Mouse (Mus musculus) testis, adult 2 months (tissue): ENCODE results near the gene Dst.

Source experiments
- CTCF ChIP-seq: fragments of 200-500 bp; IDR thresholded peaks from 2 replicates; pipeline ENCODE4 v1.5.1; 2012; ENCODE audit warnings: low read depth, mild to moderate bottlenecking, inconsistent platforms, low read length, moderate library complexity; ENCODE audit not compliant: control insufficient read depth, insufficient read depth, insufficient replicate concordance
- POLR2A ChIP-seq: fragments of 200-500 bp; IDR thresholded peaks from 2 replicates; pipeline ENCODE4 v1.6.1; 2012; ENCODE audit warnings: low read depth, mild to moderate bottlenecking, inconsistent platforms, low read length, moderate library complexity; ENCODE audit not compliant: control insufficient read depth

GRCm38 (mm10) chr1:34139871-34140471 lies 231.9 kb downstream of the Dst start:
- TF ChIP-seq POLR2A (no peak), CTCF (no peak)
